Mouse (Mus musculus): ENCODE data around the gene Icam2. TPM values are rescaled to one million over a fixed set of nuclear protein-coding genes. Genes with fewer than 3 reads are reported as not detected.

Icam2 gene
- total and polyA plus RNA-seq, 2 experiments from 2014 or later: 7.4 to 11.9 TPM

DNA sequence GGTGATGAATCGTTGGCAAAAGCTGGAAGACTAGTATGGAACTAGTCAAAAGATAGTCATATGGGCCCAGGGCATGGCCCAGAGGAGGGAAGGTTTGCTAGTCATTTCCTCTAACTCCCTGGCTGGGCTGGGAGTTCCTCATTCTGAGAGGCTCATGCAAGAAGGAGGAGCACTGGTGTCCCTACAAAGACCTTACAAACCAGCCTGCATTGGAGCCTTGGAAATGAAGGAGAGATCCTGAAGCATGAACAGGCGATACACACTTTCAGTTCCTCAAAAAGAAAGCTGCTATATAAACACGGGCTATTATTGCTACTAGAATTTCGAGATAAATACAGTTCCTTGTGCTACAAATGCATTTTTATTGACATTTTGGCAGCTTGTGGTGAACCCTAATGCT, 40.2 kb upstream of the Icam2 start:
- H3K9me3 ChIP-seq (ENCODE audit: low read length): no peaks in the 10 kb centered on the region
- no peak overlapping the region for H3K4me2 ChIP-seq (ENCODE audit: low read depth, low read length, poor library complexity, severe bottlenecking)
- H3K4me3 ChIP-seq (ENCODE audit: low read depth, low read length): no peak overlapping the region
- peaks cover 8% of the 10 kb centered on the region; the same call in 1 of the 2 replicates for H3K36me3 ChIP-seq (ENCODE audit: insufficient read depth, low read length)
- no peaks in the 10 kb centered on the region for H3K27me3 ChIP-seq (ENCODE audit: insufficient read depth, low read length)
- no peak overlapping the region for H3K27ac ChIP-seq (ENCODE audit: low read depth, low read length)
- H3K9ac ChIP-seq (replicated peaks; ENCODE audit: low read length, poor library complexity, severe bottlenecking): no peak overlapping the region
- TF ChIP-seq CTCF (IDR thresholded peaks at IDR 0.05): no peak
- H3K4me1 ChIP-seq (ENCODE audit: insufficient read depth, low read length): no peaks in the 10 kb centered on the region
- ATAC-seq (ENCODE audit: low FRiP score) (no peak), DNase-seq (ENCODE audit: low spot score) (no peak)
- 87% methylated on average over 4 of the region's 4 CpGs for WGBS

DNA sequence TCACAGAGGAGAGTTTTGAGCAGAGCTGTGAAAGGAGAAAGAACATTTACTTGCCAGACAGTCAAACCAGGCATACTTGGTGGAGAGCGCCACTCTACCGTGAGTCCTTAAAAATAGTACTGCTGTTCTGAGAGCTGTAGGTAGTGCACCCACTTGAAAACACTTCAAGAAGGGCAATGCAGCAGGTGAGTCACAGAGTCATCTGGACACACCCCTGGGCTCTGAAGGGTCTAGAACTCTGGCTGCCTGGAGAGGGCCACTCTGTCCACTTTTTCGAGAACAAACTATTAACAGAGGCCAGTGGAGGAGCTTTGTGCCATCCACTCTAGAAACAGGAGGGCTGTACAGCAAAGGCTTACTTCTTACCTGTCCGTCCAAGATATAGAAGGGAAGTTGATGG, 38.6 kb upstream of the Icam2 start:
- no peak overlapping the region for H3K4me2 ChIP-seq (ENCODE audit: low read depth, low read length, poor library complexity, severe bottlenecking)
- no peaks in the 10 kb centered on the region for H3K27me3 ChIP-seq (ENCODE audit: insufficient read depth, low read length)
- TF ChIP-seq CTCF (IDR thresholded peaks at IDR 0.05): no peak
- 92% methylated on average over 4 of the region's 4 CpGs for WGBS
- H3K27ac ChIP-seq (ENCODE audit: low read depth, low read length): no peak overlapping the region
- ATAC-seq (ENCODE audit: low FRiP score) (no peak), DNase-seq (ENCODE audit: low spot score) (no peak)
- H3K4me3 ChIP-seq (ENCODE audit: low read depth, low read length): no peak overlapping the region
- no peak overlapping the region for H3K9ac ChIP-seq (replicated peaks; ENCODE audit: low read length, poor library complexity, severe bottlenecking)
- H3K4me1 ChIP-seq (ENCODE audit: insufficient read depth, low read length): no peaks in the 10 kb centered on the region
- H3K36me3 ChIP-seq (ENCODE audit: insufficient read depth, low read length): peaks cover 9% of the 10 kb centered on the region; the same call in 1 of the 2 replicates
- no peaks in the 10 kb centered on the region for H3K9me3 ChIP-seq (ENCODE audit: low read length)

DNA sequence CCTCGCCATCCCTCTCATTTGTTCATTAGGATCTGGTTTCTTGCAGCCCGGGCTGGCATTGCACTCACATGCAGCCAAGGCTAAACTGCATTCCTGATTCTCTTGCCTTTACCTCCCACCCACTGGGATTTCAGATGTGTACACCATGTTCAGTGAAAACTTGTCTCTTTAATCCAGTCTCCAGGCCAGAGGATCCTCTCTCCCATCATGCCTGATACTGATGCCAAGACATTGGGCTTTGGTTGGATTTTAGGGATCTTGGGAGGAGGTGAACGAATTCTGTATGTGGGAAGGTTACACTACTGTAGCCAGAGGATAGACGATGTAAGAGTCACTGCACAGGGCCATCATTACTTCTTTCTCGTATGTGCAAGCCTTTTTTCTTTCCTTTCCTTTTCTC, 37.3 kb upstream of the Icam2 start:
- no peaks in the 10 kb centered on the region for H3K27me3 ChIP-seq (ENCODE audit: insufficient read depth, low read length)
- DNase-seq (ENCODE audit: low spot score): no peak
- peaks cover 13% of the 10 kb centered on the region; the same call in 1 of the 2 replicates for H3K36me3 ChIP-seq (ENCODE audit: insufficient read depth, low read length)
- TF ChIP-seq CTCF (IDR thresholded peaks at IDR 0.05): no peak
- no peak for ATAC-seq (ENCODE audit: low FRiP score)
- no peaks in the 10 kb centered on the region for H3K4me1 ChIP-seq (ENCODE audit: insufficient read depth, low read length)
- H3K4me3 ChIP-seq (ENCODE audit: low read depth, low read length): no peak overlapping the region
- H3K4me2 ChIP-seq (ENCODE audit: low read depth, low read length, poor library complexity, severe bottlenecking): no peak overlapping the region
- H3K27ac ChIP-seq (ENCODE audit: low read depth, low read length): no peak overlapping the region
- H3K9ac ChIP-seq (replicated peaks; ENCODE audit: low read length, poor library complexity, severe bottlenecking): no peak overlapping the region
- 89% methylated on average over 5 of the region's 5 CpGs for WGBS
- H3K9me3 ChIP-seq (ENCODE audit: low read length): no peaks in the 10 kb centered on the region

DNA sequence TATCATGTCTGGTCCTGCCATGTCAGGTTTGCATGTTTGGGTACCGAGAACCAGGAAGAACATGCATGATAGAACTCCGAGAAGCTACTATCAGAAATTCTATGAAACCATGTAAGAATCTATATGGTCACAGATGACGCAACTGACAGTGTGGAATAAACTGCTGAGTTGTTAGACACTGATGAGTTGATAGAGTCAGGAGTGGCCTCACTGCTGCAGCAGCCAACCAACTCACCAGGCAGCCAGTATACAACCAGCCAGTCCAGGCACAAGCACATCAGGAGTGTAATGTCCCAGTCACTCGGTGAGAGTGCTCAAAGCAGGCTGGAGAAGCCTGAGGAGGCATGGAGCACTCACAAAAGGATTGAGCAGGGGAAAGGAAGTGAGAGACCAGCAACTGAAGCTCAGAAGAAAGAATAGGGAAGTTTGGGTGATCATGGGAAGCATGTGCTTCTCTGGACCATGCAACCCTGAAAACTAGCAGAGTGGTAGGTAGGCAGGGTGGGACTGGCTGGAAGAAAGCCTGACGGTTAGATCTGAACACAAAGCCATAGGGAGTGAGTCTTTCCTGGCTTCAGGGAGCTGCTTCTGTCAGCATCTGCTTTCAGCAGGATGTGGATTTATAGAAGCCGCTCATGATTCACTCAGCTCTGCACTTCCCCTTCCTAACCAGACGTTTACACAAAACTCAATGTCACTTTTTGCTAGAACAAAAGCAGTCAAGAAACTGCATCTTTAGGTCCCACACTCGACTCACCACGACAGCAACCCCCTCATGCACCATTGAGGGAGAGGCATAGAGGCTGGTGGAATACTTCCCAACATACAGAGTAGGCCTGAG, 31.6 kb upstream of the Icam2 start:
- Histone ChIP-seq H3K4me2 (ENCODE audit: low read depth, low read length, poor library complexity, severe bottlenecking) (no peak overlapping the region), H3K4me1 (ENCODE audit: insufficient read depth, low read length) (no peaks in the 10 kb centered on the region), H3K27ac (ENCODE audit: low read depth, low read length) (no peak overlapping the region), H3K9ac (replicated peaks; ENCODE audit: low read length, poor library complexity, severe bottlenecking) (no peak overlapping the region), H3K9me3 (ENCODE audit: low read length) (no peaks in the 10 kb centered on the region), H3K27me3 (ENCODE audit: insufficient read depth, low read length) (no peaks in the 10 kb centered on the region), H3K36me3 (ENCODE audit: insufficient read depth, low read length) (peaks cover 7% of the 10 kb centered on the region; the same call in 1 of the 2 replicates), H3K4me3 (ENCODE audit: low read depth, low read length) (no peak overlapping the region)
- no peak for TF ChIP-seq CTCF (IDR thresholded peaks at IDR 0.05)
- DNase-seq (ENCODE audit: low spot score) (no peak), ATAC-seq (ENCODE audit: low FRiP score) (no peak)
- WGBS: 79% methylated on average over 9 of the region's 9 CpGs

DNA sequence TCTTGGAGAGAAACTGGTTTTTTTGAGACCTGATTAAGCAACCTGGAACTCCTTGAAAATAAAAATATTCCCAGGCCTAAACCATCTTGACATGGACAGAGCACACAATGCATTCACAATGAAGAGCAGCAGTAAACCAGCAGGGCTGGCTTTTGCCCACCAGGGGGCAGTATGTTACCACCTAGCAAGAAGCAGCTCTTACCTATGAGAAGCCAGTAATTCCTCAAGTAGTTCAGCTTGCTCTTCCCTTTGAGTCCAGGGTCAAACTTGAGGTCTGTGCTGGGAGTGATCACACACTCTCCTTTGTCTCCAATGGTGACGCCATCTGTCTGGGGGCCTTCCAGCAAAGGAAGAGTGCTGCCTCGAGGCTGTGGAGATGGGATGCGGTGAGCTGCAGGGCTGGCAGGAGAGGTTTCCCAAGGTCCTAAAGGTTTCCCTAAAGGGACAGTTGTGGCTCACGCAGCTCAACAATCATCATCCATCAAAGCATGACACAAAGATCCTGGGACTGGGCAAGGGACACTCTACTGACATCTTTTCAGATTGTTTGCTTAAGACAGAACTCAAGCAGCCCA, 30.8 kb upstream of the Icam2 start:
- H3K36me3 ChIP-seq (ENCODE audit: insufficient read depth, low read length): peaks cover 7% of the 10 kb centered on the region; the same call in 1 of the 2 replicates
- H3K4me3 ChIP-seq (ENCODE audit: low read depth, low read length): no peak overlapping the region
- peak; percentile 92 for DNase-seq (ENCODE audit: low spot score)
- no peaks in the 10 kb centered on the region for H3K27me3 ChIP-seq (ENCODE audit: insufficient read depth, low read length)
- H3K4me2 ChIP-seq (ENCODE audit: low read depth, low read length, poor library complexity, severe bottlenecking): no peak overlapping the region
- WGBS: 45% methylated on average over 4 of the region's 4 CpGs
- peak; percentile 99 for TF ChIP-seq CTCF (IDR thresholded peaks at IDR 0.05)
- H3K4me1 ChIP-seq (ENCODE audit: insufficient read depth, low read length): no peaks in the 10 kb centered on the region
- no peaks in the 10 kb centered on the region for H3K9me3 ChIP-seq (ENCODE audit: low read length)
- peak; percentile 66 for ATAC-seq (ENCODE audit: low FRiP score)
- H3K27ac ChIP-seq (ENCODE audit: low read depth, low read length): no peak overlapping the region
- no peak overlapping the region for H3K9ac ChIP-seq (replicated peaks; ENCODE audit: low read length, poor library complexity, severe bottlenecking)

DNA sequence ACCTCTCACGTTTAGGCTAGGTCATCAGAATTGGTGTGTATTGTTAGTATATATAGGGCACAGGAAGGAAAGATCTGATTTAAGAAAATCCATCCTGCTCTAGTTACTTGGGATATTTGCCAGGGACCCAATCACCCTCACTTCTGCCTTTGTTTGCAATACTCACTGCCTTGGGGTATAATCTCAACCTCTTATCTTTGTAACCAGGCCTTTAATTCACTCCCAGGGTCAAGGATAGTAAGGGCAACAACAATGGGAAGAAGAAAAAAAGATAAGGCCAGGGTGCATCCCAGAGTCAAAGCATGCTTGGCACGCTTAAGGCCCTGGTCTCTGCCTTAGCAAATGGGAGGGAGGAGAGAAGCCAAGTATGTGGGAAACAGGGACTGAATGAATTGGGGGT, 30.0 kb upstream of the Icam2 start:
- 88% methylated on average over 2 of the region's 2 CpGs for WGBS
- ATAC-seq (ENCODE audit: low FRiP score): no peak

More for the DNA sequence above, 30.0 kb upstream of the Icam2 start:
- DNase-seq (ENCODE audit: low spot score): no peak
- H3K9ac ChIP-seq (replicated peaks; ENCODE audit: low read length, poor library complexity, severe bottlenecking): 0 out of 2 replicates have a peak overlapping the region, but pooled peaks have one; percentile 4
- no peaks in the 10 kb centered on the region for H3K4me1 ChIP-seq (ENCODE audit: insufficient read depth, low read length)
- H3K9me3 ChIP-seq (ENCODE audit: low read length): no peaks in the 10 kb centered on the region
- H3K4me3 ChIP-seq (ENCODE audit: low read depth, low read length): no peak overlapping the region
- TF ChIP-seq CTCF (IDR thresholded peaks at IDR 0.05): no peak
- no peaks in the 10 kb centered on the region for H3K27me3 ChIP-seq (ENCODE audit: insufficient read depth, low read length)
- no peak overlapping the region for H3K27ac ChIP-seq (ENCODE audit: low read depth, low read length)
- peaks cover 11% of the 10 kb centered on the region for H3K36me3 ChIP-seq (ENCODE audit: insufficient read depth, low read length)
- no peak overlapping the region for H3K4me2 ChIP-seq (ENCODE audit: low read depth, low read length, poor library complexity, severe bottlenecking)

Data from midbrain, postnatal 0 days (tissue).